Mouse (Mus musculus): ENCODE measurements around the gene Cd300lb. TPM values are rescaled to one million over a fixed set of nuclear protein-coding genes. Genes with fewer than 3 reads are reported as not detected.
A peak's percentile ranks its signal among the peaks of the same experiment; 100 is the strongest.

Cd300lb gene
- polyA plus RNA-seq, 1 experiment from 2014 or later, result 0.70 TPM

DNA sequence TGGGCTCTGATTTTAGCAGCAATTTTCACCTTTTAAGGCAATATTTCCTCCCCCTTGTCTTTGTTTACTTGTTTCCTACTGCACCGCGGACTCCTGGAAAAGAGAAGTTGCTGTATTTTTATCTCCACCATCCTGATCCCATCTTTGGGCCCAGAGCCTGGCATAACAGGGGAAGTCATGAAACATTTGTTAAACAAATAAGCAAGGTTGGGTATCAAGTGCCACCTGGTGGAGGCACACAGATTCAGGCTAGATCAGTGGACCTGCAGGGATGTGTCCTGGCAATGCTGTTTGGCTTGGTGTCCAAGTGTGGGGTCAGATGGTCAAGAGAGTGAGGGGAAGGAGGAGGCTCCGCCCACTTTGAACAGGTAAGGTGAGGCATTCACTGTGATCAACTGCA, 57.0 kb downstream of the Cd300lb start:
- Histone ChIP-seq H3K4me1 (ENCODE audit: control insufficient read depth, insufficient read depth, low read length) (peaks cover 11% of the 10 kb centered on the region), H3K4me2 (ENCODE audit: low read depth, low read length) (no peak overlapping the region), H3K9ac (ENCODE audit: low read length) (no peak overlapping the region), H3K27me3 (ENCODE audit: control insufficient read depth, insufficient read depth, low read length) (no peaks in the 10 kb centered on the region), H3K9me3 (replicated peaks; ENCODE audit: control insufficient read depth, low read length) (no peaks in the 10 kb centered on the region), H3K27ac (ENCODE audit: low read length) (no peak overlapping the region), H3K4me3 (ENCODE audit: low read length) (no peak overlapping the region), H3K36me3 (ENCODE audit: control insufficient read depth, insufficient read depth) (no peaks in the 10 kb centered on the region)
- ATAC-seq (replicated peaks; ENCODE audit: extremely low read depth, insufficient read depth, low FRiP score), result peak; percentile 25; the same call in 1 of the 2 replicates
- WGBS, result 28% methylated on average over 3 of the region's 3 CpGs

DNA sequence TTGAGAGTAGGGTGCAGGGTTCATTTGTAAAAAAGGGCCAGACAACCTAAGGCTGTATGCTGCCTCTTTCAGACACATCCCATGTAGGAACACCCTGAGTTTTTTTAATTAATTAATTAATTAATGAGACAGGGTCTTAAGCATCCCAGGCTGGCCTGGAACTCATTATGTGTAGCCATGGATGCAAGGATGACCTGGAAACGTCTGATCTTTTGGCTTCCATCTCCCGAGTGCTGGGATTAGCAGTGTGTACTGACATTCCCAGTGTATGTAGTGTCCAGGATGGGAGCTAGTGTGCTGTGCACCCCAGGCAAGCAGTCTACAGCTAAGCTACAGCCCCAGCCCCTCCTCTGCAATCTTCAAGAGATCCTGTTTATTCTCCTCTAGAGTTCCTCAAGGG, 57.6 kb downstream of the Cd300lb start:
- H3K4me2 ChIP-seq (ENCODE audit: low read depth, low read length), result no peak overlapping the region
- ATAC-seq (replicated peaks; ENCODE audit: extremely low read depth, insufficient read depth, low FRiP score), result no peak
- H3K4me1 ChIP-seq (ENCODE audit: control insufficient read depth, insufficient read depth, low read length), result peaks cover 11% of the 10 kb centered on the region
- WGBS, result 51% methylated on average over 2 of the region's 2 CpGs
- H3K4me3 ChIP-seq (ENCODE audit: low read length), result no peak overlapping the region
- H3K9me3 ChIP-seq (replicated peaks; ENCODE audit: control insufficient read depth, low read length), result no peaks in the 10 kb centered on the region
- no peaks in the 10 kb centered on the region for H3K27me3 ChIP-seq (ENCODE audit: control insufficient read depth, insufficient read depth, low read length)
- no peak overlapping the region for H3K9ac ChIP-seq (ENCODE audit: low read length)
- H3K27ac ChIP-seq (ENCODE audit: low read length), result no peak overlapping the region
- no peaks in the 10 kb centered on the region for H3K36me3 ChIP-seq (ENCODE audit: control insufficient read depth, insufficient read depth)

DNA sequence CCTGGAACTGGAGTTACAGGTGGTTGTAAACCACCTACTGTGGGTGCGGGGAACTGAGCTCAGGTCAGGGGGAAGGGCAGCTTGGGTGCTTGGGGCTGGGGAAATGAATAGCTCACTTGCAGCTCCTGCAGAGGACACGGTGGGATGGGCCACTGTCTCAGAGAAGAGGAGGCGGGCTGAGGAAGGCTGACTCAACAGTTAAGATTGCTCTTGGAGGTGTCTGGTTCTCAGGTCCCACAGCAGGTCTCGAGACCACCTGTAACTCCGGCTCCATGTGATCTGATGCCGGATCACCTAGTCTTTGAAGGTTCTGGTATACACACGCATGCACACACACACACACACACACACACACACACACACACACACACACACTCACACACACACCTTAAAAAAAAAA, 58.0 kb downstream of the Cd300lb start:
- WGBS, result 56% methylated on average over 7 of the region's 7 CpGs
- Histone ChIP-seq H3K4me3 (ENCODE audit: low read length) (no peak overlapping the region), H3K36me3 (ENCODE audit: control insufficient read depth, insufficient read depth) (no peaks in the 10 kb centered on the region), H3K27me3 (ENCODE audit: control insufficient read depth, insufficient read depth, low read length) (no peaks in the 10 kb centered on the region), H3K9me3 (replicated peaks; ENCODE audit: control insufficient read depth, low read length) (no peaks in the 10 kb centered on the region), H3K9ac (ENCODE audit: low read length) (no peak overlapping the region), H3K4me1 (ENCODE audit: control insufficient read depth, insufficient read depth, low read length) (peaks cover 11% of the 10 kb centered on the region), H3K4me2 (ENCODE audit: low read depth, low read length) (no peak overlapping the region), H3K27ac (ENCODE audit: low read length) (no peak overlapping the region)
- ATAC-seq (replicated peaks; ENCODE audit: extremely low read depth, insufficient read depth, low FRiP score), result no peak

DNA sequence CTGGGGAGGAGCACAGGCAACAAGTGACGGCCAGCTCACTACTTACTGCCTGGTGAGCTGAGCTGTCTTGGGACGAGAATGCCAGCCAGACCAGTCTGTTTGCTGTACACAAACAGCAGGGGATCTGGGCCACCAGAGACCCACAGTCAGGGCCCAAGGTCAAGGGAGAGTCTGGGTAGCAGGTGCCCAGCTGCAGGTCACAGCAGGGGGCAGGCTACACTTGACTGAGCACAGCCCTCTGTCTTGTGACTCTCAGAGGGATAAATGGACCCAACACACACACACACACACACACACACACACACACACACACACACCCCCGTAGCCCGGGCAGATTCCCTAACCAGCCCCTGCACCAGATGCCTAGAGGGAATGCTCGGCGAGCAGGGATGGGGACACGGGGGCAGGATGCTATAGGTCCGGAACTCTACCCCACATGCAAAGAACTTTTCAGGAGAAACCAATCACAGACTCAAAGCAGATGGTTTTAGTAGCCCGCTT, 58.8 kb downstream of the Cd300lb start:
- ATAC-seq (replicated peaks; ENCODE audit: extremely low read depth, insufficient read depth, low FRiP score), result no peak
- no peak overlapping the region for H3K4me3 ChIP-seq (ENCODE audit: low read length)
- 23% methylated on average over 9 of the region's 9 CpGs for WGBS
- H3K4me2 ChIP-seq (ENCODE audit: low read depth, low read length), result no peak overlapping the region
- no peak overlapping the region for H3K9ac ChIP-seq (ENCODE audit: low read length)
- H3K27me3 ChIP-seq (ENCODE audit: control insufficient read depth, insufficient read depth, low read length), result no peaks in the 10 kb centered on the region
- H3K4me1 ChIP-seq (ENCODE audit: control insufficient read depth, insufficient read depth, low read length), result peaks cover 11% of the 10 kb centered on the region
- H3K36me3 ChIP-seq (ENCODE audit: control insufficient read depth, insufficient read depth), result no peaks in the 10 kb centered on the region
- no peaks in the 10 kb centered on the region for H3K9me3 ChIP-seq (replicated peaks; ENCODE audit: control insufficient read depth, low read length)
- no peak overlapping the region for H3K27ac ChIP-seq (ENCODE audit: low read length)

DNA sequence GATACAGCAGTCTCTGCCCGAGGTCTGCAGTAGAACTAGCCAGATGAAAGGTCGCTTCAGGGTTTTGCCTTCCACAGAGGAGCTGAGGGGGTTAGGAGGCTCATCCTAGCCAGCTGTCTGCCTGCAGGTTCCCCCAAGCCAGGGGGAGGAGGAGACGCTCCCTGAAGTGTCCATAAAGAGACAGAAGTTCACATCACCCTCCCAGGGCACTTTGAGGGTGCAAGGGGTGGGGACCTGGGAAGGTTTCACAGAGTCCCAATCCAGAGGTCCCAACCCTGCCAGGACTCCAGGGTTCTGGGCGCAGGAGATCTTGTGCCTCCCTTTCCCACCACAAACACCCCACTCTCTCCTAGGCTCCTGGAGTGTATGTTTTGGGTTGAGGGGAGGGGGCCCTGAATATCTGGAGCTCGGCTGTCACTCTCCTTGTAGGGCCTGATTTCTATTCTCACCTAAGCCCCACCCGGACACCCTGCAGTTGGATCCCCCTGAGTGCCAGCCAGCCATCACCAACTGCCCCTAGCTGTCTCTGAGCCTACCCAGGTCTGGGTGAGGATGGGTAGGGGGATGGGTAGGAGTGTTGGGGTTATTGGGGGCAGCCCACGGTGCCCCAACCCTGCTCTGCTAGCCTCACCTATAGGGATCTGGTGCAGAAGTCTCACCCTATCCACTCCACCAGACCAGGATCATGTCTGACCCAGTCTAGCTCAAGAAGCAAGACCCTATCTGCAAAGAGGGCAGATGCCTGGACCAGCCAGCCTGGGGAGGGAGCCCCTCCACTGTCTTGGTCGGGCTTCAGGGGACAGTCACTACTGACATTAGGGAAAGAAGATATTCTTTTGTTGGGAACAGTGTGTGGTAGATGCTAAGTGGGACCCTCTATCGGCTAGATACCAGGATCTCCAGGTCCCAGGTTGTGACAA, 59.7 kb downstream of the Cd300lb start:
- no peak overlapping the region for H3K4me3 ChIP-seq (ENCODE audit: low read length)
- H3K9ac ChIP-seq (ENCODE audit: low read length), result no peak overlapping the region
- ATAC-seq (replicated peaks; ENCODE audit: extremely low read depth, insufficient read depth, low FRiP score), result no peak
- 60% methylated on average over 9 of the region's 9 CpGs for WGBS
- H3K27me3 ChIP-seq (ENCODE audit: control insufficient read depth, insufficient read depth, low read length), result no peaks in the 10 kb centered on the region
- no peaks in the 10 kb centered on the region for H3K36me3 ChIP-seq (ENCODE audit: control insufficient read depth, insufficient read depth)
- no peak overlapping the region for H3K27ac ChIP-seq (ENCODE audit: low read length)
- no peaks in the 10 kb centered on the region for H3K9me3 ChIP-seq (replicated peaks; ENCODE audit: control insufficient read depth, low read length)
- H3K4me2 ChIP-seq (ENCODE audit: low read depth, low read length), result no peak overlapping the region
- H3K4me1 ChIP-seq (ENCODE audit: control insufficient read depth, insufficient read depth, low read length), result peaks cover 11% of the 10 kb centered on the region

DNA sequence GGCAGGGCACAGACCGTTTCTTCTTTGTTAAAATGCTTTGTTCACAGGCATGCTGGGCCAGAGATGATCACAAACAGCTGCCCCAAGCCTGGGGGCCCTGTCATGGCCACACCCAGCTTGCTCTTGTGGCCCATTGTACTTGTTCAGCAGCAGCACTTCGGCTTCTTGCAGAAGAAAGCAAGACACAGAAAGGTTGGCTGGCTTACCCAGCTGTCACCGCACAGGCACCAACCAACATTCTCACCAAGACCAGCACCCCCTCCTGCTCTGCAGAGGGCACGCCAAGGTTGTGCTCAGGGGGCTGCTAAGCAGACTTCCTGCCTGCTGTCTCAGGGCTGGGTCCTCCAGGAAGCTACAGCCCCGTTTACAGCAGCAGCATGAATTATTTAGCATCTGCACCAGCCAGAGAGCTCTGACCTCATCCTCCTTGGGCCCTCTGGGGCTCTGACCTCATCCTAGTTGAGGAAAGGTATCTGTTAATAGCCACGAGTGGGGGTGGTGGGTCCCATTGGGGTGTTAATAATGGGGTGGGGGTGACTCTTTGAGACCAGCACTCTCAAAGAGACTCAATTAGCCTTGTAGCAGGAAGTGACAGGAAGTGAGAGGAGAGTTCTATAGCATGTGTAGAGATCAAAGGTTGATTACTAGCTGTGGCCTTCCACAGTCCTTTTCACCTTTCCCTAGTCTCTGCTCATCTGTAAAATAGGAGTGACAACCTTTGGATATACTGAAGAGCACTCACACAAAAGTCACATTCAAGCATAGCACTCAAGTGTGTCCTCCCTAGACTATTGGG, 61.0 kb downstream of the Cd300lb start:
- Histone ChIP-seq H3K9ac (ENCODE audit: low read length) (no peak overlapping the region; the same call in 1 of the 2 replicates), H3K4me3 (ENCODE audit: low read length) (no peak overlapping the region), H3K27ac (ENCODE audit: low read length) (peak overlapping the region; percentile 65), H3K9me3 (replicated peaks; ENCODE audit: control insufficient read depth, low read length) (no peaks in the 10 kb centered on the region), H3K36me3 (ENCODE audit: control insufficient read depth, insufficient read depth) (no peaks in the 10 kb centered on the region), H3K4me1 (ENCODE audit: control insufficient read depth, insufficient read depth, low read length) (peaks cover 11% of the 10 kb centered on the region), H3K4me2 (ENCODE audit: low read depth, low read length) (no peak overlapping the region), H3K27me3 (ENCODE audit: control insufficient read depth, insufficient read depth, low read length) (no peaks in the 10 kb centered on the region)
- ATAC-seq (replicated peaks; ENCODE audit: extremely low read depth, insufficient read depth, low FRiP score), result peak; percentile 54; the same call in 1 of the 2 replicates
- WGBS, result 18% methylated on average over 6 of the region's 6 CpGs

Other genes with a start within 250 kb of the Cd300lb start
- gene Dnaic2, start 207.0 kb downstream of the Cd300lb start, polyA plus RNA-seq (2015; fragmentation: Nextera tagmentation; extraction: Ambion mirVana), result 1.1 and 1.3 TPM in 2 replicates
- gene Kif19a, start 169.0 kb downstream of the Cd300lb start, polyA plus RNA-seq (2015; fragmentation: Nextera tagmentation; extraction: Ambion mirVana), result 0.16 and 0.25 TPM in 2 replicates
- gene Btbd17, start 138.4 kb downstream of the Cd300lb start, polyA plus RNA-seq (2015; fragmentation: Nextera tagmentation; extraction: Ambion mirVana), result not detected in 2 replicates
- gene Gpr142, start 135.5 kb downstream of the Cd300lb start, polyA plus RNA-seq (2015; fragmentation: Nextera tagmentation; extraction: Ambion mirVana), result not detected in 2 replicates
- gene Gprc5c, start 83.2 kb downstream of the Cd300lb start, polyA plus RNA-seq (2015; fragmentation: Nextera tagmentation; extraction: Ambion mirVana), result 14.5 and 15.4 TPM in 2 replicates
- gene Cd300a, start 44.3 kb downstream of the Cd300lb start, polyA plus RNA-seq (2015; fragmentation: Nextera tagmentation; extraction: Ambion mirVana), result 1.2 and 1.4 TPM in 2 replicates
- gene Cd300c, start 34.8 kb upstream of the Cd300lb start, polyA plus RNA-seq (2015; fragmentation: Nextera tagmentation; extraction: Ambion mirVana), result not detected in 2 replicates
- gene Cd300ld, start 55.5 kb upstream of the Cd300lb start, polyA plus RNA-seq (2015; fragmentation: Nextera tagmentation; extraction: Ambion mirVana), result 0.26 and 0.37 TPM in 2 replicates
- 1.5 and 2.3 TPM in 2 replicates for gene Cd300c2, start 67.5 kb upstream of the Cd300lb start, polyA plus RNA-seq (2015; fragmentation: Nextera tagmentation; extraction: Ambion mirVana)
- gene Cd300ld2, start 81.8 kb upstream of the Cd300lb start, polyA plus RNA-seq (2015; fragmentation: Nextera tagmentation; extraction: Ambion mirVana), result not detected in 2 replicates
- gene Cd300ld4, start 92.6 kb upstream of the Cd300lb start, polyA plus RNA-seq (2015; fragmentation: Nextera tagmentation; extraction: Ambion mirVana), result not detected in 2 replicates
- gene Cd300ld5, start 103.4 kb upstream of the Cd300lb start, polyA plus RNA-seq (2015; fragmentation: Nextera tagmentation; extraction: Ambion mirVana), result not detected in 2 replicates
- gene Cd300ld3, start 114.0 kb upstream of the Cd300lb start, polyA plus RNA-seq (2015; fragmentation: Nextera tagmentation; extraction: Ambion mirVana), result not detected in 2 replicates
- gene Cd300e, start 127.8 kb upstream of the Cd300lb start, polyA plus RNA-seq (2015; fragmentation: Nextera tagmentation; extraction: Ambion mirVana), result not detected in 2 replicates
- gene Rab37, start 157.0 kb upstream of the Cd300lb start, polyA plus RNA-seq (2015; fragmentation: Nextera tagmentation; extraction: Ambion mirVana), result 1.8 and 3.7 TPM in 2 replicates
- gene Cd300lf, start 199.6 kb upstream of the Cd300lb start, polyA plus RNA-seq (2015; fragmentation: Nextera tagmentation; extraction: Ambion mirVana), result 0.72 and 0.87 TPM in 2 replicates
- 34.2 and 51.7 TPM in 2 replicates for gene Slc9a3r1, start 229.0 kb upstream of the Cd300lb start, polyA plus RNA-seq (2015; fragmentation: Nextera tagmentation; extraction: Ambion mirVana)